Mouse (Mus musculus) stomach, postnatal 0 days (tissue): ENCODE data around the gene Snd1.

ENCODE experiments used
- CTCF ChIP-seq: IDR thresholded peaks from 2 replicates; pipeline ENCODE4 v1.5.1; 2016; ENCODE audit warnings: antibody characterized with exemption, low read depth, mild to moderate bottlenecking, moderate library complexity
- EP300 ChIP-seq: optimal IDR thresholded peaks from 2 replicates; pipeline ENCODE3; 2016; ENCODE audit warnings: antibody characterized with exemption

- TF ChIP-seq CTCF (no peak), EP300 (no peak)
Measured at GRCm38 (mm10) chr6:28521416-28521815, 46.5 kb downstream of the Snd1 start.
